Mouse (Mus musculus) liver, adult 2 months (tissue): ENCODE data around the gene Ces1b. TPM values are rescaled to one million over a fixed set of nuclear protein-coding genes. Genes with fewer than 3 reads are reported as not detected.

Experiments used
- DNase-seq: peaks from one replicate; pipeline ENCODE4 v3.0.0-alpha.2; 2011; ENCODE audit warnings: low read depth, low spot score; ENCODE audit errors: extremely low read depth
- H3K27ac ChIP-seq: fragments of 200-500 bp; replicated peaks from 2 replicates; pipeline ENCODE4 v1.5.1; 2012; ENCODE audit warnings: low read depth, mild to moderate bottlenecking, control low read depth, inconsistent platforms, low read length; ENCODE audit not compliant: insufficient read depth
- H3K27me3 ChIP-seq: fragments of 200-500 bp; 2 replicates; pipeline ENCODE4 v1.6.1; 2012; ENCODE audit warnings: mild to moderate bottlenecking, moderate library complexity, low read length, inconsistent platforms; ENCODE audit not compliant: control insufficient read depth, insufficient read depth
- H3K36me3 ChIP-seq: fragments of 200-500 bp; 2 replicates; pipeline ENCODE4 v1.6.1; 2012; ENCODE audit warnings: low read length, inconsistent platforms; ENCODE audit not compliant: control insufficient read depth, insufficient read depth
- H3K4me1 ChIP-seq: fragments of 200-500 bp; 2 replicates; pipeline ENCODE4 v1.6.1; 2011; ENCODE audit warnings: low read length; ENCODE audit not compliant: control insufficient read depth, insufficient read depth
- H3K4me3 ChIP-seq: fragments of 200-500 bp; 2 replicates; pipeline ENCODE4 v1.5.1; 2011; ENCODE audit warnings: low read depth, mild to moderate bottlenecking, control low read depth, low read length, moderate library complexity; ENCODE audit not compliant: insufficient read depth
- H3K79me2 ChIP-seq: fragments of 200-500 bp; 2 replicates; pipeline ENCODE4 v1.6.1; 2012; ENCODE audit warnings: inconsistent platforms, mild to moderate bottlenecking, low read length, moderate library complexity; ENCODE audit not compliant: control insufficient read depth, insufficient read depth
- H3K9ac ChIP-seq: fragments of 200-500 bp; 2 replicates; pipeline ENCODE4 v1.6.1; 2012; ENCODE audit warnings: low read depth, mild to moderate bottlenecking, control low read depth, inconsistent platforms, low read length
- CTCF ChIP-seq: fragments of 200-500 bp; IDR thresholded peaks from 2 replicates; pipeline ENCODE4 v1.5.1; 2011; ENCODE audit warnings: low read depth, low read length, control low read depth
- POLR2A ChIP-seq: fragments of 200-500 bp; IDR thresholded peaks from 2 replicates; pipeline ENCODE4 v1.6.1; 2011; ENCODE audit warnings: low read length, control low read depth; ENCODE audit not compliant: insufficient read depth; ENCODE audit errors: extremely low read depth
- WGBS: fragments of 180-500 bp; shearing (Covaris S2); methylation state at CpG from one replicate; pipeline ENCODE4 v1.1.7; 2018; 5-methylcytosine and 5-hydroxymethylcytosine counted together
- polyA plus RNA-seq: library from polyadenylated mRNA; depleted of rRNA; stranded (reverse); fragments of >200 nt; gene quantifications from 2 replicates; pipeline ENCODE4 v1.2.3, GENCODE M21; 2012
- total RNA-seq: library from RNA; depleted of rRNA; stranded (reverse); fragments of >200 nt; gene quantifications from 2 replicates; pipeline ENCODE4 v1.2.3, GENCODE M21; 2014

Ces1b gene
- total and polyA plus RNA-seq, 2 experiments = 54.4 to 62.2 TPM

DNA sequence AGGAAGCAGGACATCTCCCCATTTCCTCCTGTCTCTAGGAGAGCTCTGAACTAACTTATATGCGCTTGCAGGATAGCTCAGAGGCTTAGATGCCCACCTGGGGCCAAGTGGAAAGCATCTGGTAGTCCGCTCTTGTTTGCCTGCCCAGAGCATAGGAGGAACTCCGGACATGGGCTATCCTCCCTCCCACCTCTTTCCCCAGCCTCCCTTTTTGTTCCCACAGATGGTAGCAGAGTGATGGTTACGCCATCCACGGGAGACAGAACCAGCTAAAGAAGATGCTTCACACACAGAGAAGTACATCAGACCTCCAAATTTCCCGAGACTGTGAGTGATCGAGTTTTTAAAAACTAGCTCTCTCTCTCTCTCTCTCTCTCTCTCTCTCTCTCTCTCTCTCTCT lies 8.4 kb upstream of the Ces1b start:
- no peak overlapping the region for H3K27ac ChIP-seq
- no peaks in the 10 kb centered on the region for H3K4me1 ChIP-seq
- 63% methylated on average over 7 of the region's 7 CpGs for WGBS
- no peak overlapping the region for H3K4me3 ChIP-seq
- DNase-seq = no peak
- no peaks in the 10 kb centered on the region for H3K27me3 ChIP-seq
- no peaks in the 10 kb centered on the region for H3K79me2 ChIP-seq
- no peak for TF ChIP-seq POLR2A
- TF ChIP-seq CTCF = no peak
- H3K9ac ChIP-seq = no peak overlapping the region
- no peaks in the 10 kb centered on the region for H3K36me3 ChIP-seq

DNA sequence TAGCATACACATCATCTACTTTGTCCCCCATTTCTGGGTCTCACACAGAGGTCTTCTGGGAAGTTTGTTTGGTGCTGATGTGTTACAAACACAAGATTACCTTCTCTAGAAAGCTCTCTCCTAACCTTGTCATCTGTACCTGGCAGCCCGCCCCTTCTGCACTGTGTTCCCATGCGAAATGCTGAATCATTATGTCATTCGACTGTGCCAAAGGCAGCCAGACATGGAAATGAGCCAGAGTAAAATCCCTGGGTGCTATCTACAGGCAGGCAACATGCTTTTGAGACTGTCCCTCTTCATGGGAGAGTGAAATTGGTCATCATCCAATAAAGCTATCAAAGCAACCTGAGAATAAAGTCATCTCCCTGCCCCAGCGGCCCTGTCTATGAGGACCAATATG lies 4.6 kb downstream of the Ces1b start:
- Histone ChIP-seq H3K27me3 (no peaks in the 10 kb centered on the region), H3K4me1 (peaks cover 41% of the 10 kb centered on the region), H3K79me2 (no peaks in the 10 kb centered on the region; the same call in 1 of the 2 replicates), H3K36me3 (peaks cover 31% of the 10 kb centered on the region), H3K9ac (no peak overlapping the region), H3K4me3 (no peak overlapping the region), H3K27ac (peak overlapping the region; percentile 79)
- 21% methylated on average over 4 of the region's 4 CpGs for WGBS
- DNase-seq = peak; percentile 94
- TF ChIP-seq POLR2A = no peak
- no peak for TF ChIP-seq CTCF

DNA sequence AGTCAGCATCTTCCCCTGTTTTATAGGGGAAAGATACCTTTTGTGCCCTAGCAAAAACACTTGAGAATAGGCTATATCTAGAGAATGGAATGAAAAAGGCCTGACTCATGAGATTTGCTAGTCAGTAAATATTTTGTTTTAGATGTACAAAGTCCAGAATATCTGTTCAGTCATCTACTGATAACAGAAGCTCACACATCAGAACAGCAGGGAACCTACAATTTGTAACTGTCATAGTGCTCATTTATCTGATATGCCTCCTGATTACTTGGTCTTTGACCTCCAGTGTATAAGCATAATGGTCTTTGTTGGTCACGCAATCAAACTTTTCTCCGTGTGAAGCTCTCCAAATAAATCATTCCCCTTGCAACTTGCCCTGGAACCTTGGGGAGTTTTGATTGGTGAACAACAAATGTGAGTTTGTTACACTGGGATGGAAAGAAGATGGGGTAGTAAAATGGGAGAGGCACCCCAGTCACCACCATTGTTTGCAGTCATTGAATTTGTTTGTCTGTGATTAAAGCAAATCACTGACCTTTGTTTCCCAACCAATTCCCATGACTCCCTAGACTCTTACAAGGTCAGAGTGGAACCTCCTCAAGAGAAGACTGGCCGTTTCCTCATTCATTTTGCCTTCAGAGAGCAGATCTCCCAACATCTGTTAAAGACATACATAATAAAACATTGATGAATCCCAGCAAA lies 16.2 kb downstream of the Ces1b start:
- Histone ChIP-seq H3K9ac (no peak overlapping the region; the same call in 1 of the 2 replicates), H3K4me1 (peaks cover 15% of the 10 kb centered on the region), H3K36me3 (peaks cover 65% of the 10 kb centered on the region), H3K27ac (peak overlapping the region; percentile 89), H3K79me2 (no peaks in the 10 kb centered on the region; the same call in 1 of the 2 replicates), H3K27me3 (no peaks in the 10 kb centered on the region), H3K4me3 (no peak overlapping the region)
- DNase-seq = peak; percentile 93
- WGBS = 14% methylated on average over 3 of the region's 3 CpGs
- TF ChIP-seq CTCF = no peak
- TF ChIP-seq POLR2A = no peak

GRCm38 (mm10) chr8:93059185-93059584 lies 20.6 kb downstream of the Ces1b start:
- no peak overlapping the region for H3K4me3 ChIP-seq
- DNase-seq = peak; percentile 65
- WGBS = 30% methylated on average over 2 of the region's 2 CpGs
- H3K4me1 ChIP-seq = peaks cover 13% of the 10 kb centered on the region
- no peak overlapping the region for H3K27ac ChIP-seq
- TF ChIP-seq POLR2A = no peak
- peak; percentile 66 for TF ChIP-seq CTCF
- no peaks in the 10 kb centered on the region; the same call in 1 of the 2 replicates for H3K79me2 ChIP-seq
- H3K36me3 ChIP-seq = peaks cover 55% of the 10 kb centered on the region
- H3K9ac ChIP-seq = no peak overlapping the region
- no peaks in the 10 kb centered on the region for H3K27me3 ChIP-seq

- Histone ChIP-seq H3K36me3 (peaks cover 29% of the 10 kb centered on the region), H3K27ac (no peak overlapping the region), H3K79me2 (no peaks in the 10 kb centered on the region), H3K9ac (no peak overlapping the region), H3K4me1 (peaks cover 5% of the 10 kb centered on the region; the same call in 1 of the 2 replicates), H3K4me3 (no peak overlapping the region), H3K27me3 (no peaks in the 10 kb centered on the region)
- no peak for DNase-seq
- WGBS = 70% methylated on average over 2 of the region's 2 CpGs
- TF ChIP-seq CTCF = no peak
- no peak for TF ChIP-seq POLR2A
Measured at GRCm38 (mm10) chr8:93055238-93055637, 24.6 kb downstream of the Ces1b start.
